Mouse (Mus musculus): ENCODE results near the gene Gipr.

Gene Gipr

GRCm38 (mm10) chr7:19131324-19131848, 34.5 kb downstream of the Gipr start:
- TF ChIP-seq CTCF (conservative IDR thresholded peaks at IDR 0.05; ENCODE audit: low read length), result peak; percentile 38; the same call in 1 of the 2 replicates
- TF ChIP-seq POU5F1 (IDR thresholded peaks at IDR 0.05; ENCODE audit: borderline replicate concordance, low read length), result no peak
- TF ChIP-seq NANOG (IDR thresholded peaks at IDR 0.05; ENCODE audit: borderline replicate concordance, low read length), result no peak
- Histone ChIP-seq H3K36me3 (ENCODE audit: insufficient read depth, low read length) (peaks cover 48% of the 10 kb centered on the region), H3K4me3 (replicated peaks; ENCODE audit: low read length) (peak overlapping the region; percentile 72), H3K9me3 (ENCODE audit: low read length) (no peaks in the 10 kb centered on the region), H3K4me1 (replicated peaks; ENCODE audit: low read depth, low read length) (peaks cover 65% of the 10 kb centered on the region), H3K27me3 (ENCODE audit: insufficient read depth, low read length) (no peaks in the 10 kb centered on the region)

DNA sequence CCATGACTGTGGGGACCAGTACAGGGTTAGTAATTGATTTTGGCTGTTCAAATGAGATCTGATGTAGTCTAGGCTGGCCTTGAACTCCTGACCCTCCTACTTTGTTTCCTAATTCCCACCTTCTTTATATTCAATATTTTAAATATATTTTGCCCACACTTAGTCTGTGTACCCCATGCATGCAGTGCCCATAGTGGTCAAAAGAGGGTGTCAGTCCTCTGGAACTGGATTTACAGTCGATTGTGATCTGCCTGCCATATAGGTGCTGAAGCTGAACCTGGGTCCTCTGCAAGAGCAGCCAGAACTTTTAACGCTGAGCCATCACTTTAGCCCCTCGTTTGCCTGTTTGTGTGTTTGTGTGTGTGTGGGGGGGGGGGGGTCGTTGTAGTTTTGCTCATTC, 35.3 kb downstream of the Gipr start:
- Histone ChIP-seq H3K4me1 (replicated peaks; ENCODE audit: low read depth, low read length) (peaks cover 61% of the 10 kb centered on the region), H3K4me3 (replicated peaks; ENCODE audit: low read length) (peak overlapping the region; percentile 66), H3K9me3 (ENCODE audit: low read length) (no peaks in the 10 kb centered on the region), H3K36me3 (ENCODE audit: insufficient read depth, low read length) (peaks cover 47% of the 10 kb centered on the region), H3K27me3 (ENCODE audit: insufficient read depth, low read length) (no peaks in the 10 kb centered on the region)
- TF ChIP-seq CTCF (conservative IDR thresholded peaks at IDR 0.05; ENCODE audit: low read length) (peak; percentile 47), POU5F1 (IDR thresholded peaks at IDR 0.05; ENCODE audit: borderline replicate concordance, low read length) (no peak)

DNA sequence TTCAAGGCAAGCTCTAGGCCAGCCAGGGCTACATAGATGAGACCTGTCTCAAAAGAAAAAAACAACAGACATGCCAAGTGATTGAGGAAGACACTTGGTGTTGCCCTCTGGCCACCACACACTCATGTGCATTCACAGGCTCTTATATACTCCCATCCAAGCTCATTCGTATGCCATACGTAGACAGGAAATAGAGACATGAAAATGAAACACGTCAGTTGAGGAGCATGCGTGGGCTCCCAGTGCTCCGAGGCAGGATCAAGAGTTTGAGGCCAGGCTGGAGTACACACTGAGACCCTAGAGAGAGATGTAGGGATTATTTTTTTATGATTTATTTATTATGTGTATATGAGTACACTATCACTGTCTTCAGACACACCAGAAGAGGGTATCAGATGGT, 36.5 kb downstream of the Gipr start:
- Histone ChIP-seq H3K9me3 (ENCODE audit: low read length) (no peaks in the 10 kb centered on the region), H3K27me3 (ENCODE audit: insufficient read depth, low read length) (no peaks in the 10 kb centered on the region), H3K4me1 (replicated peaks; ENCODE audit: low read depth, low read length) (peaks cover 54% of the 10 kb centered on the region), H3K4me3 (replicated peaks; ENCODE audit: low read length) (no peak overlapping the region), H3K36me3 (ENCODE audit: insufficient read depth, low read length) (peaks cover 38% of the 10 kb centered on the region)
- TF ChIP-seq CTCF (conservative IDR thresholded peaks at IDR 0.05; ENCODE audit: low read length) (no peak), NANOG (IDR thresholded peaks at IDR 0.05; ENCODE audit: borderline replicate concordance, low read length) (no peak), POU5F1 (IDR thresholded peaks at IDR 0.05; ENCODE audit: borderline replicate concordance, low read length) (no peak)

- Histone ChIP-seq H3K4me1 (replicated peaks; ENCODE audit: low read depth, low read length) (peaks cover 51% of the 10 kb centered on the region), H3K4me3 (replicated peaks; ENCODE audit: low read length) (no peak overlapping the region), H3K27me3 (ENCODE audit: insufficient read depth, low read length) (no peaks in the 10 kb centered on the region), H3K9me3 (ENCODE audit: low read length) (no peaks in the 10 kb centered on the region), H3K36me3 (ENCODE audit: insufficient read depth, low read length) (peaks cover 38% of the 10 kb centered on the region)
- TF ChIP-seq POU5F1 (IDR thresholded peaks at IDR 0.05; ENCODE audit: borderline replicate concordance, low read length) (no peak), NANOG (IDR thresholded peaks at IDR 0.05; ENCODE audit: borderline replicate concordance, low read length) (no peak), CTCF (conservative IDR thresholded peaks at IDR 0.05; ENCODE audit: low read length) (no peak)
Measured at GRCm38 (mm10) chr7:19127744-19128143, 38.2 kb downstream of the Gipr start.

- Histone ChIP-seq H3K4me3 (replicated peaks; ENCODE audit: low read length) (no peak overlapping the region), H3K27me3 (ENCODE audit: insufficient read depth, low read length) (no peaks in the 10 kb centered on the region), H3K36me3 (ENCODE audit: insufficient read depth, low read length) (peaks cover 32% of the 10 kb centered on the region), H3K9me3 (ENCODE audit: low read length) (no peaks in the 10 kb centered on the region), H3K4me1 (replicated peaks; ENCODE audit: low read depth, low read length) (peaks cover 40% of the 10 kb centered on the region)
- TF ChIP-seq NANOG (IDR thresholded peaks at IDR 0.05; ENCODE audit: borderline replicate concordance, low read length), result no peak
- no peak for TF ChIP-seq CTCF (conservative IDR thresholded peaks at IDR 0.05; ENCODE audit: low read length)
- TF ChIP-seq POU5F1 (IDR thresholded peaks at IDR 0.05; ENCODE audit: borderline replicate concordance, low read length), result no peak
Measured at GRCm38 (mm10) chr7:19124713-19125112, 41.2 kb downstream of the Gipr start.

GRCm38 (mm10) chr7:19121686-19122085, 44.2 kb downstream of the Gipr start:
- H3K9me3 ChIP-seq (ENCODE audit: low read length), result peaks cover 8% of the 10 kb centered on the region
- peaks cover 8% of the 10 kb centered on the region for H3K36me3 ChIP-seq (ENCODE audit: insufficient read depth, low read length)
- H3K4me3 ChIP-seq (replicated peaks; ENCODE audit: low read length), result no peak overlapping the region
- TF ChIP-seq CTCF (conservative IDR thresholded peaks at IDR 0.05; ENCODE audit: low read length) (no peak), NANOG (IDR thresholded peaks at IDR 0.05; ENCODE audit: borderline replicate concordance, low read length) (no peak), POU5F1 (IDR thresholded peaks at IDR 0.05; ENCODE audit: borderline replicate concordance, low read length) (no peak)
- H3K27me3 ChIP-seq (ENCODE audit: insufficient read depth, low read length), result peaks cover 14% of the 10 kb centered on the region
- H3K4me1 ChIP-seq (replicated peaks; ENCODE audit: low read depth, low read length), result peaks cover 32% of the 10 kb centered on the region

DNA sequence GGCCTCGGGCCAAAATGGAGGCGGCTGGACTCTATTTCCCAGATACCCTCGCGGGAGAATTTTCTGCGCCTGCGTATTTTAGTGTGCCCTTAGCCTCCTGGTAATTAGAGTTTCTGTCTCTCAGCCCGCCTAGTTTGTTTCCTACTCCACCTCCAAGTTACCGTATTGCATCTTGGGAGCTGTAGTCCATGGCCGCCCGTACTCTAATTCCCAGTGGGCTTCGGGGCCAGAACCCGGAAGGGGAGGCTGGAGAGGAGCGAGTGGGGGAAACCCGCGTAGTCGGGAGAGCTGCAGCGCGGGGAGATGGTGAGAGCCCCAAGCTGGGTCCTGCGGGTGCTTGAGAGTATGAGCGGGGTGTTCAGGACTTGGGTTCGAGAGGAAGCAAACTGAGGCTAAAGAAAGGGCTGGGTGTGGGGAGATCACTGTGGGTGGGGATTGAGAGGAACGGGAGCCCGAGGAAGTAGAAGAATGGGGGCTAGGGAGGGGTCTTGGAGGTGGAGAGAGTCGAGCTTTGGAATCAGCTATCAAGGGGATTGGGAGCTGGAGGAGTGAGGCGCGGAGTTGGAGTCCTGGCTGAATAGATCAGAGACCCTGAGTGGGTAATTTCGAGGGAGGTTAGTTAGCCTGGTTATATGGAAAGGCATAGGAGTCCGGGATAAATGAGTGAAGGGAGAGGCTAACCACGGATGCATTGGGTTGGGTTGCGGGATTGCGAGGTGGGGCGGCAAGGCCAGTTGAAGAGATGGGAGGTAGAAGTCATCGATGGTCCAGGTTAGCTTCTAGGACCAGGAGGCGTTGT, 46.1 kb downstream of the Gipr start, which contains the start of gene Fbxo46:
Gene Fbxo46, plus strand, starts transcription at position 229 of the 799 bp plus-strand sequence.
- H3K4me3 ChIP-seq (replicated peaks; ENCODE audit: low read length), result peak within 1 kb of the TSS; percentile 96
- peaks cover 8% of the 10 kb centered on the region for H3K9me3 ChIP-seq (ENCODE audit: low read length)
- TF ChIP-seq CTCF (conservative IDR thresholded peaks at IDR 0.05; ENCODE audit: low read length) (no peak), POU5F1 (IDR thresholded peaks at IDR 0.05; ENCODE audit: borderline replicate concordance, low read length) (no peak), NANOG (IDR thresholded peaks at IDR 0.05; ENCODE audit: borderline replicate concordance, low read length) (no peak)
- peaks cover 25% of the 10 kb centered on the region for H3K27me3 ChIP-seq (ENCODE audit: insufficient read depth, low read length)
- H3K4me1 ChIP-seq (replicated peaks; ENCODE audit: low read depth, low read length), result peaks cover 26% of the 10 kb centered on the region
- H3K36me3 ChIP-seq (ENCODE audit: insufficient read depth, low read length), result no peaks in the 10 kb centered on the region

GRCm38 (mm10) chr7:19119083-19119482, 46.8 kb downstream of the Gipr start:
- Histone ChIP-seq H3K4me1 (replicated peaks; ENCODE audit: low read depth, low read length) (peaks cover 22% of the 10 kb centered on the region), H3K4me3 (replicated peaks; ENCODE audit: low read length) (no peak overlapping the region), H3K27me3 (ENCODE audit: insufficient read depth, low read length) (peaks cover 25% of the 10 kb centered on the region), H3K36me3 (ENCODE audit: insufficient read depth, low read length) (no peaks in the 10 kb centered on the region), H3K9me3 (ENCODE audit: low read length) (peaks cover 8% of the 10 kb centered on the region)
- TF ChIP-seq POU5F1 (IDR thresholded peaks at IDR 0.05; ENCODE audit: borderline replicate concordance, low read length), result no peak
- no peak for TF ChIP-seq CTCF (conservative IDR thresholded peaks at IDR 0.05; ENCODE audit: low read length)
- TF ChIP-seq NANOG (IDR thresholded peaks at IDR 0.05; ENCODE audit: borderline replicate concordance, low read length), result no peak
